Mouse (Mus musculus) small intestine, adult 2 months (tissue): ENCODE results near the gene Gucy2g.

ENCODE experiments used
- CTCF ChIP-seq: fragments of 200-500 bp; IDR thresholded peaks from 2 replicates; pipeline ENCODE4 v1.5.1; 2012; ENCODE audit warnings: low read depth, mild to moderate bottlenecking, control low read depth, inconsistent platforms, low read length, moderate library complexity, mixed read lengths; ENCODE audit not compliant: insufficient replicate concordance, insufficient read length; ENCODE audit errors: extremely low read depth
- POLR2A ChIP-seq: fragments of 200-500 bp; IDR thresholded peaks from 2 replicates; pipeline ENCODE4 v1.6.1; 2012; ENCODE audit warnings: low read depth, mild to moderate bottlenecking, control low read depth, inconsistent platforms, low read length, moderate library complexity

- no peak for TF ChIP-seq CTCF
- TF ChIP-seq POLR2A, result no peak
These were observed 19.8 kb downstream of the Gucy2g start for GRCm38 (mm10) chr19:55221208-55221607.
